Mouse (Mus musculus): ENCODE measurements around the gene Rpl31.
A peak's percentile ranks its signal among the peaks of the same experiment; 100 is the strongest.

Gene Rpl31

DNA sequence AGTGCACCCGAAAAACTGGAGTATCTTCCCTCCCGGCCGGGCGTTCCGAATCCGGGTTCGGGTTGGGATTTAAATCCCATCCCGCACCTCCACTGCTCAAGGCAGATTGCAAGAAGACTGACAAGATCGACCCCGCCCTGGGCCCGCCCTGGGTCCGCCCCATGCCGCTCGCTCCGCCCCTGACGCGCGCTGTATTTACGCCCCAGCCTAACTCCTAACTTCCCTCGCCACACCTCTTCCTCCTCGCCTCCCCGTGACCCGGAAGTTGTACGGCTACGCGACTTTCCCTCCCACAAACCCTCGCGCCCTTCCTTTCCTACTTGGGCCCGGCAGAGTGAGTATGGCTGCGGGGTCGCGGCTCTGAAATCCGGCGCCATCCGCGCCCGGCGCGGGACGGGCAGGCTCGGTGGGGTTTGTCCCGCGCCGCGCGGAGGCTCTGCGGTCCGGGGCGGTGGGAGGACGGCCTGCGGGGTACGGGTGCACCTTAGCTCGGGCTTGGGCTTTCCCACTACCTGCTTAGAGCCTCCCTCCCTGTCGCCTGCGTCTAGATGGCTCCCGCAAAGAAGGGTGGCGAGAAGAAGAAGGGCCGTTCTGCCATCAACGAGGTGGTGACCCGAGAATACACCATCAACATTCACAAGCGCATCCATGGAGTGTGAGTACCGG lies at the start of gene Rpl31:
Gene Rpl31, plus strand, starts transcription at position 242 of the 666 bp plus-strand sequence.
- peak; percentile 96 for DNase-seq (ENCODE audit: low read depth, low spot score)

- no peak for DNase-seq (ENCODE audit: low read depth, low spot score)
Observed at GRCm38 (mm10) chr1:39317935-39318334, 49.7 kb upstream of the Rpl31 start.

DNA sequence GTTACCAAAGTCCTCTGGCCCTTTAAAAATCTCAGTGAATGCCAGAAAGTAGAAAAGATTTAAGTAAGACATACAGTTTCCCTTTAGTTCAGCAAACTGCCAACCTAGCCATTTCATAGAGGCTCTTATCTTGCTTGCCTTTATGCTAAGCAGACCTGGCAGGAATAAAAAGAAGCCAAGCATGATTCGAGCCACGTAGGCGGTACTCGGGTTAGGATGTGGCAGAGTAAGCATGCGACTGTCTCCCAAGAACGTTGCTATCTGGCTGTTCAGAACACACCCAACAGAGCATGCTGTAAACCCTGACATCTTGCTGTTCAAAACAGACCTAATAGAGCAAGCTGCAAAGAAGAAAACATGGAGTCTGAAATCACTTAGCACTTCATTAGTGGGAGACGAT lies 48.8 kb upstream of the Rpl31 start:
- DNase-seq (ENCODE audit: low read depth, low spot score) = no peak

DNA sequence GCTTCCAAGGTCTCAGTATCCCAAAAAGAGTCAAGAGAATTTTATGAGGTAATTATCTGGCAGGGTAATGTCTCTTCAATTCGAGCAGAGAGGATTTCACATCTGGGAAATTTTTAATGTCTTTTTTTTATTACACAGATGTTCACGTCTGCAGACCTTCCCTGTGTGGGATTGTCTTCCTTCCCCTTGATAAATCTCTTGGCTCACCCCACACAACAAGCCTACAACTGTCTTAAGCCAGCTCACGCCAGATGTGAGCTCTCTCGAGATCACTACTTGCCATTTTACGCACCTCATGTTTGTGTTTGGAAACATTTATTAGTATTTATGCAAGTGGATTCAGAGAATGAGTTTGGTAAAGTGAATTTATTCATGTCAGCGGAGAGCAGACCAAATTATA lies 45.7 kb upstream of the Rpl31 start:
- no peak for DNase-seq (ENCODE audit: low read depth, low spot score)

GRCm38 (mm10) chr1:39325228-39325627 lies 42.4 kb upstream of the Rpl31 start:
- DNase-seq (ENCODE audit: low read depth, low spot score) = no peak

DNA sequence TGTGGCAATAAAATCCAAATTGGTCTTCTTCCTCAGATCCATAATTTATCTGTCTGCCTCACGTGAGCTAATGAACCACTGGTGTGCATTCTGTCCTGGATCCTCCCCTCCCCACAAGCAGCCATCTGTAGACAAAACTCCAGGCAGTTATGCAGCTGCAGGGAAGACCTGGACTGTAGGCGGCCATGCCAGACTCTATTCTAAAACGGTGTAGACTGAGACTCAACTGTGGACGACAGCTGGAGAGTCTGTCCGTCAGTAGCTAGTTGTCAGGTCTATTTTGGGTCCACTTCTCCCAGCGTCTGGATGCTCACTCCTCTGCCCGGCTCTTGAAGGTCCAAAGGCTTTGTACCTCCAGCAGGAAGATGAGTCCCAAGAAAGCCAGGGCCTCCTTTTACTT lies 40.1 kb upstream of the Rpl31 start:
- no peak for DNase-seq (ENCODE audit: low read depth, low spot score)

DNA sequence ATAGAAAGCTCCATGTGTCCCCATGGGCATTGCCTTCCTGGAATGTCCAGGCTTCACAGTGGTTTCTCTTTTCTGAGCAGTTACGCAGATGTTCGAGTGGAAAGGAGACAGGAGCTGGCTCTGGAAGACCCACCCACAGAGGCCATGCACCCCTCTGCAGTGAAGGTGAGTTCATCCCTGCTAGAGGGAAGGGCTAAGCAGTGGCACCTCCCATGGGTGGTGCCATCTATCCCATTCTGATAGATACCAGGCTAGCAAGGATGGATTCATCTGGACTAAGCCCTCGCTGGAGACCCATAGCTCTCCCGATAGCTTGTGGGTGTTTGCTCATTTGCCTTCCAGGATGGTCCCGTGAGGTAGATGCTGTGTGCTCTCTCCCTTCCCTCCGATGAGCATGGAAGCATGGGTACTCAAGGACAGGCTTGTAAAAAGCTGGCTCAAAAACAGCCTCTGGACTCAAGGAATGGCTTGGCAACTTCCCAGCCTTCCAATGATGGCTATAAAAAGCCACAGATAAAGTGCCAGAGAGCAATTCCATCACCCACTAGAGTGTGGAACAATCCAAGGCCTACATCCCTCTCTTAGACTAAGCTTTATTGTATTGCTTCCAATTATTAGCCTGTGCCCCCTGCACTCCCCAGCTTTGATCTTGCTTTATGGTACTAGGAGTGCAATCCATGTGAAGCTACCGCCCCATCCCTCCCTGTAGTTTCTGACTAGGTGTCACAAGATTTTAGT lies 36.6 kb upstream of the Rpl31 start:
- DNase-seq (ENCODE audit: low read depth, low spot score) = no peak

- no peak for DNase-seq (ENCODE audit: low read depth, low spot score)
Observed at GRCm38 (mm10) chr1:39332456-39332855, 35.2 kb upstream of the Rpl31 start.

DNA sequence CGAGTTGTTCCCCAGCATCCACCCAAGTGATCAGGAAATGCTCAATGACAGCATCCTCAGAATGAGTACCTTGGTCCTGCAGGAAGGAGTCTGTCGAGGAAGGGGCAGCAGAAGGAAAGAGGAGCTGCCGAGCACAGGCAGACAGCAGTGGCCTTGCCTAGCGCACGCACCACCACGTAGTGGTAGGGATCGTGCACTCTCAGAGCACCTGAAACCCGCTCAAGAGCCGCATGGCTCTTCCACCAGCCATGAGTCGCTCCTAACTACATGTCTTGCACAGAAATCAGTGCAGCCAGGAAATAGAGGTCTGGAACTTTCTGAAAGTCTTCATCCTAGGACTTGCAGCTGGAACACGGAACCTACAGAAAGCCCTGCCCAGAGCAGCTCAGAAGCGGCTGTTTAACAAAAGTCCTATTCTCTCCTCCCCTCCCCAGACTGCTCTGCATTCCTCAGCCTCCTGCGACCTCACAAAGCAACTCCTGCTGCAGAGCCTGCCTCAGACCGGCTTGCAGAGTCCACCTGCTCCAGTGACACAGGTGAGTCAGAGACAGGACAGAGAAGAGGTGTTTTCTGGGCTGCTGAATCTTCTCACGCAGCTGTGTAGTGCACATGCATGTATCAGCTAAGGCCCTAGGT lies 32.0 kb upstream of the Rpl31 start:
- DNase-seq (ENCODE audit: low read depth, low spot score) = no peak

DNA sequence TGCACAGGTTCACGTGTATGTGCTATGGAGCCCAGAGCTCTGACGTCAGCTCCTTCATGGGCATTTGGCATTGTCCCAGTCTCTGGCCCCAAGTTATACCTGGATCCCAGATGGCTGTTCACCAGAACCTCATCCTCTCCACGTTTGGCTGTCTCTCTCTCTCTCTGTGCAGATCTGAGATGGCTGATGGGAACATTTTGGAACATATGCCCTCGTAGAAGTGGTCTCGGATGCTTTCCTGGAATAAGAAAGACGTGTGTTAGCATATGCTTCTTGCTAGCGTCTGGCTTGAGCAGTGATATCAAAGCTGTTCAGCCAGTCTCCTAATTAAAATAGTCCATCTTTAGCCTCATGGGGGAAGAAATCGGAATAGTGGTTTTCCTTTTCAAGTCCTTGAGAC lies 30.9 kb upstream of the Rpl31 start:
- no peak for DNase-seq (ENCODE audit: low read depth, low spot score)

DNA sequence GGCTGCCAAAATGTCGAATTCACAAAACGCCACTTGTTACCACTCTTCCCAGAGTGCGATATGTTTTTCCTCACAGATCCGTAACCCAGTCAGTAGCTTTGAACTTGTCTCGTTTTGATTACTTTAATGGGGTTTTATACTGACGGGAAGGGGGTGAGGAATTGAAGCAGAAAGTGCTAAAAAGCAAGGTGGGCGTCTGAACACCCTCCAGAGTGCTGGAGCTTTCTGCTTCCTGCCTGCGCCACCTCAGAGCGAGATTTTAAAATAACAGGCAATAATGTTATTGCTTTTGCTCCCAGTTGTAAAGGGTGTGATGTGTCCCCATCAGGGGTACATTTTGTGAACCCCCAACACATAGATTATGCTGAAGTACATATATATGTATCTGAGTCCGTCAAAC lies 28.8 kb upstream of the Rpl31 start:
- no peak for DNase-seq (ENCODE audit: low read depth, low spot score)

DNA sequence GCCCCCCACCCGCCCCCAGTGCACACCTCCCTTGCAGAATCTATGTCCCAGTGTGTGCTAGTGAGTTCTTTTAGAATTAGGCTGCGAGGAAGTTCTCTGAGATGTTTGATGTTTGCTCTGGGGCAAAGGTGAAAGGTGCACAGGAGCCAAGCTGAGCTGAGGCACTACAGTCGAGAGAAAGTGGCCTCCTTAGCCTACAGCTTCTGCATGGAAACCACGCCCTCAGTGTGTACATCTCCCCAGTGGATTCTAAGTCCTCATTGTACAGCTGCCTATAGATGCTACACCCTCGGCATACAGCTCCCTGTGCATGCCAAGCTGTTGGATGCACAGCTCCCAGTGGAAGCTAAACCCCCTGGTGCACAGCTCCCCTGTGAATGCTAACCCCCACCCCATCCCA lies 28.2 kb upstream of the Rpl31 start:
- no peak for DNase-seq (ENCODE audit: low read depth, low spot score)

DNA sequence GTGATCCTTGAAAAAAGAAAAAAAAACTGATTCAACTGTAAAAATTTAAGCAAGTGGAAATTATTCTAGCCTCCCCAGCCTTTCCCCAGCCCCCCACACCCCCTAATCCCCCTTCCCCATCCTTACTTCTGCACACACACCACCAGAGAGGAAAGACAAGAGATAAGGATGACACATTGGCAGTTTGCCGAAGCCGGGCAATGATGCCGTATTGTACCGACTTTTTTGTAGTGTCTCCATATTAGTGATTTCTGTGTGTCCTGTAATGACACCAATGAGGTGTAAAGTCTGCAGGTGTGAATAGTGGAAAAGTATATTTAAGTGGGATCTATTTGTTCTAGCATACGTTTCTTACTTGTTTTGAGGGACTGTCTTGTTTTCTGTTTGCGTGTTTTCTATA lies 27.5 kb upstream of the Rpl31 start:
- DNase-seq (ENCODE audit: low read depth, low spot score) = no peak

DNA sequence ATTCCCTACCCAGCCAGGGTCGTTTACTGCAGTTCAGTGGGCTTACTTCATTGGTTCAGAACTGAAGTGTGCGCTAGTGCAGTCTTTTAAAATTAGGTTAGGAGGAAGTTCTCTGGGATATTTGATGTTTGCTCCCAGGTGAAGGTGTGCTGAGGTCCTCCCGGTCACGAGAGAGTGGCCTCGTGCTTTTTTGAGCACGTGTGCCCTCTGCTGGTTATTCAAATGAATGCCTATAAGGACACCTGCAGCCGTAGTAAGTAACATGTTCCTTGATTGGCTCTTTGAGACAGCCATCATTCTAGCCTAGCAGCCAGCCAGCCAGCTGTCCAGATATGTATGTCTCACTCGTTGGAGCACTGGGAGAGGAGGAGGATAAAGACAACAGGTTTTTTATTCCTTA lies 27.0 kb upstream of the Rpl31 start:
- peak; percentile 61 for DNase-seq (ENCODE audit: low read depth, low spot score)

DNA sequence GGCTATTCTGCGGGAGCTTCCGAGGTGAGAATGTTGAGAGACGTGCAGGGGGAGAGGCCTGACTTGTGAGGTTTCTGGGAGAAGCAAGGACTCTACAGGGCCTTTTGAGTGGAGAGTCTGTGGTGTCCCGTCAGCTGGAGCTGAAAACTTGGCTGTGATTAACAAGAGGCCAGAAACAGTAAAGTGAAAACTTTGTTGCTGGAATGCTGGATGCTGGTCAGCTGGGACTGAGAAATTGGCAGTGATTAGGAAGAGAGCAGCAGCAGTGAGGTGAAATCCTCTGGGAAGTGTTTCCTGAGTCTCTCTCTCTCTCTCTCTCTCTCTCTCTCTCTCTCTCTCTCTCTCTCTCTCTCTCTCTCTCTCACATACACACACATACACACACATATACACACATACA lies 25.8 kb upstream of the Rpl31 start:
- DNase-seq (ENCODE audit: low read depth, low spot score) = no peak

- DNase-seq (ENCODE audit: low read depth, low spot score) = no peak
Observed at GRCm38 (mm10) chr1:39343242-39343641, 24.4 kb upstream of the Rpl31 start.

- DNase-seq (ENCODE audit: low read depth, low spot score) = peak; percentile 12
Observed at GRCm38 (mm10) chr1:39344981-39345600, 22.6 kb upstream of the Rpl31 start.

DNA sequence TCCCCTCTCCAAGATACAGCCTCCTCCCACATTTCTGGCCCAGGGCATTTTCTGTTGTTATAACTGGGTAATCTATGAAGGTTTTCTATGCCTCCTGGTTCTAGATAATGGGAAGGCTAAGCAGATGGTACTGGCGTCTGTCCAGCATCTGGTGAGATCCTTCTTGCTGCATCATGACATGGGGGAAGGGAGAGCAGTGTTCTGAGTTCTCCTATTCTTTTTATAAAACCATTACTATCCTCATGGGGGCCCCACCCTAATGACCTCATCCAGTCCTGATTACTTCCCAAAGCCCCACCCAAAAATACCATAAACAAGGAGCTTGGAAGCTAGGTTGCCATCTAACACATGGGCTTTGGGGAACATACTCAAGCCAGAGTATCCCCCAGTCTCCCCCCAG lies 18.6 kb upstream of the Rpl31 start:
- DNase-seq (ENCODE audit: low read depth, low spot score) = no peak

- no peak for DNase-seq (ENCODE audit: low read depth, low spot score)
Observed at GRCm38 (mm10) chr1:39349427-39349826, 18.2 kb upstream of the Rpl31 start.

DNA sequence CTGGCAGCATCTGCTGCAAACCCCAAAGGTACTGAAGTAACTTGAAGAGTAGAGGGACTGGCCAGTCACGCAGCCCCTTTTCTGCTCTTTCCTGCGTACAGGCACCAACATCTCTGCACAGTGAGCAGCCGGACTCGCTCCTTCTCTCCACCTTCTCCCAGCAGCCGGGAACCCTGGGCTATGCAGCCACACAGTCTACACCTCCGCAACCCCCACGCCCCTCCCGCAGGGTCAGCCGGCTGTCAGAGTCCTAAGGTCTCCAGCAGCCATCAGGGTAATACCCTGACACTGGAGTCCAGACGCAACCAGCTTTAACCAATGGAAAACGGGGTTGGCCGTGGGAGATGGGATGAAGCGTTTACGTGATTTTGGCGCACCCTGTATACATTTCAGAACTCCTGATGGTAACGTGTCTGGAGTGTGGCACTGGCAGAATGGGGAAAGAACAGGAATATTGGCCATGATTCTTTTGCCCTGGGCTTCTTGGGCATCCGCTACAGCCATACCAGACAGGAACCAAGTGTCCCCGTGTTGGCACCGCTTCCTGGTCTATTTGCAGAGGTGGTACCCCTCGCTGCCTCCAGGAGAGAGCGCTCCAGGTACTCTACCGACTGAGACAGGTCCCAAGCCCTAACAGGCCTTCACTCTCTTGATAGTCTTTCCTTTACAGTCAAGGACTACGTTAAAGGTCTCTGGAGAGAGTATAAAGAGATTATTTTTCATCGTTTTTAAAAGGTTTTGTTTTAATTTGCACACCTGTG lies 5.7 kb upstream of the Rpl31 start:
- DNase-seq (ENCODE audit: low read depth, low spot score) = no peak

- no peak for DNase-seq (ENCODE audit: low read depth, low spot score)
Observed at GRCm38 (mm10) chr1:39362515-39362893, 5.1 kb upstream of the Rpl31 start.

GRCm38 (mm10) chr1:39365562-39365961 lies 2.1 kb upstream of the Rpl31 start:
- no peak for DNase-seq (ENCODE audit: low read depth, low spot score)

All from A20 (cell line).